Comparison of ENCODE assay signal across 11 mouse cellular contexts in genomic region chr14:57343057-57343750, GRCm38 (mm10). TPM values are rescaled to one million over a fixed set of nuclear protein-coding genes. Genes with fewer than 3 reads are reported as not detected.
A peak's percentile ranks its signal among the peaks of the same experiment; 100 is the strongest.
DNase-seq lines count a peak whose midpoint lies in the region; ATAC-seq and TF ChIP-seq lines count a peak whose summit lies in the region.
"Had no signal": no experiment of that assay in that cellular context is flagged by ENCODE, and none has a peak within 500 bp of the region (broad histone marks: within the 10 kb centered on the region; RNA-seq: fewer than 3 reads in every experiment).

No protein-coding gene starts in this region.

- H3K4me3 ChIP-seq in heart, embryonic 10.5 days = no peak overlapping the region
- H3K4me3 ChIP-seq in liver, adult 2 months (ENCODE audit: insufficient read depth, low read depth, low read length) = no peak overlapping the region
- H3K4me3 ChIP-seq in hindbrain, postnatal 0 days (ENCODE audit: low read length) = no peak overlapping the region
- H3K4me3 ChIP-seq: limb, embryonic 12.5 days had no signal

- H3K4me1 ChIP-seq in heart, embryonic 10.5 days = peaks cover 42% of the 10 kb centered on the region
- no peaks in the 10 kb centered on the region for H3K4me1 ChIP-seq in liver, adult 2 months (ENCODE audit: control insufficient read depth, insufficient read depth, low read length)
- no peaks in the 10 kb centered on the region; the same call in 1 of the 2 replicates for H3K4me1 ChIP-seq in hindbrain, postnatal 0 days (ENCODE audit: insufficient read depth, low read length)

- no peaks in the 10 kb centered on the region for H3K9me3 ChIP-seq in heart, embryonic 10.5 days
- no peaks in the 10 kb centered on the region for H3K9me3 ChIP-seq in hindbrain, postnatal 0 days (ENCODE audit: low read length)
- H3K9me3 ChIP-seq: limb, embryonic 12.5 days had no signal

- intact Hi-C loops in heart, postnatal 36 days (cut with DNase I) = no loop called here

- TF ChIP-seq CTCF in liver, adult 2 months (IDR thresholded peaks at IDR 0.05; ENCODE audit: low read depth, low read length) = no peak
- no peak for TF ChIP-seq CTCF in hindbrain, postnatal 0 days (IDR thresholded peaks at IDR 0.05; ENCODE audit: low read depth)

- H3K27ac ChIP-seq in heart, embryonic 10.5 days = peak overlapping the region; percentile 83
- no peak overlapping the region for H3K27ac ChIP-seq in liver, adult 2 months (replicated peaks; ENCODE audit: insufficient read depth, low read depth, low read length)
- H3K27ac ChIP-seq in hindbrain, postnatal 0 days = no peak overlapping the region
- H3K27ac ChIP-seq: limb, embryonic 12.5 days had no signal

- ATAC-seq in hindbrain, postnatal 0 days = no peak
- ATAC-seq in inflammation-experienced regulatory T-cells, adult 6 months = no peak

- no peak overlapping the region for H3K9ac ChIP-seq in liver, adult 2 months (ENCODE audit: low read depth, low read length)
- H3K9ac ChIP-seq in hindbrain, postnatal 0 days (replicated peaks; ENCODE audit: low read length) = no peak overlapping the region
- H3K9ac ChIP-seq: limb, embryonic 12.5 days had no signal

- 34% methylated on average over 15 of the region's 15 CpGs for WGBS in heart, embryonic 10.5 days
- WGBS in liver, adult 2 months = 78% methylated on average over 15 of the region's 15 CpGs
- 33% methylated on average over 15 of the region's 15 CpGs for WGBS in hindbrain, postnatal 0 days

- H3K79me2 ChIP-seq in liver, adult 2 months (ENCODE audit: control insufficient read depth, insufficient read depth, low read length) = no peaks in the 10 kb centered on the region

- no peak for TF ChIP-seq POLR2A in liver, adult 2 months (IDR thresholded peaks at IDR 0.05; ENCODE audit: extremely low read depth, insufficient read depth, low read length)

- DNase-seq in heart, embryonic 10.5 days (ENCODE audit: low spot score) = no peak
- DNase-seq in heart, postnatal 36 days = no peak
- DNase-seq in liver, adult 2 months (ENCODE audit: extremely low read depth, low read depth, low spot score) = peak; percentile 64
- no peak for DNase-seq in liver
- peak; percentile 17 for DNase-seq in hindbrain, postnatal 0 days (ENCODE audit: low spot score)
- peak; percentile 64 to 85 for DNase-seq in kidney, postnatal 25 days
- no peak for DNase-seq in embryo, embryonic 10 days (ENCODE audit: low spot score)
- DNase-seq: lung, adult 2 months; thymus, postnatal 25 days had no signal

- no peak overlapping the region for H3K4me2 ChIP-seq in hindbrain, postnatal 0 days (ENCODE audit: low read depth, low read length)
- H3K4me2 ChIP-seq: limb, embryonic 12.5 days had no signal

- H3K36me3 ChIP-seq in heart, embryonic 10.5 days = no peaks in the 10 kb centered on the region
- H3K36me3 ChIP-seq in liver, adult 2 months (ENCODE audit: control insufficient read depth, insufficient read depth, low read length) = no peaks in the 10 kb centered on the region
- no peaks in the 10 kb centered on the region for H3K36me3 ChIP-seq in hindbrain, postnatal 0 days (ENCODE audit: insufficient read depth, low read length)
- H3K36me3 ChIP-seq: limb, embryonic 12.5 days had no signal

- H3K27me3 ChIP-seq in heart, embryonic 10.5 days (ENCODE audit: insufficient read depth, poor library complexity, severe bottlenecking) = no peaks in the 10 kb centered on the region
- no peaks in the 10 kb centered on the region for H3K27me3 ChIP-seq in liver, adult 2 months (ENCODE audit: control insufficient read depth, insufficient read depth, low read length)
- H3K27me3 ChIP-seq in hindbrain, postnatal 0 days (ENCODE audit: insufficient read depth, low read length) = no peaks in the 10 kb centered on the region
- H3K27me3 ChIP-seq: limb, embryonic 12.5 days had no signal

RNA-seq across cellular contexts. Expression of gene Cryl1, which starts 55.1 kb away (rescaled TPM):
- 8.9 and 9.7 TPM in 2 replicates for polyA plus RNA-seq in heart, embryonic 10.5 days (2016; fragmentation: Nextera tagmentation; extraction: Ambion mirVana)
- total RNA-seq in heart, postnatal 36 days (2021) = 1 to 10 TPM; 5.2 to 6.3 TPM
- total RNA-seq in liver, adult 2 months (2014; rRNA removed) = 33.0 and 46.4 TPM in 2 replicates
- 27.0 and 34.9 TPM in 2 replicates for polyA plus RNA-seq in liver, adult 2 months (2012; rRNA removed)
- total RNA-seq in hindbrain, postnatal 0 days (2014; rRNA removed) = 13.3 and 16.0 TPM in 2 replicates
- 19.2 and 19.3 TPM in 2 replicates for polyA plus RNA-seq in hindbrain, postnatal 0 days (2015; fragmentation: Nextera tagmentation; extraction: Ambion mirVana)
- polyA plus RNA-seq in inflammation-experienced regulatory T-cells, adult 6 months (2017; shearing (Covaris generic)) = 10 to 100 TPM; 14.0 to 26.1 (median 18.7) TPM

Comparison
In these comparisons a context has a peak if more than half of its experiments do, and no peak if none do; other contexts are left out.
1. DNase-seq: peak in liver, adult 2 months (single experiment), hindbrain, postnatal 0 days (single experiment) and kidney, postnatal 25 days (2 of 2); none in heart, embryonic 10.5 days (single experiment), heart, postnatal 36 days (0 of 2), liver (single experiment) and embryo, embryonic 10 days (single experiment).